Mouse (Mus musculus): ENCODE results near the gene Gm49361.

GRCm38 (mm10) chr14:57593279-57593678 is 152.6 kb downstream of the Gm49361 start:
- TF ChIP-seq CTCF (IDR thresholded peaks at IDR 0.05; ENCODE audit: extremely low read depth, insufficient read depth, low read length) (no peak), POLR2A (IDR thresholded peaks at IDR 0.05; ENCODE audit: extremely low read depth, insufficient read depth, low read length) (no peak)
